Mouse (Mus musculus) E14TG2a.4 (cell line): Measurements from ENCODE around the gene Ccdc180.

Experiments
- CTCF ChIP-seq: conservative IDR thresholded peaks from 2 replicates; pipeline ENCODE4 v1.5.1; 2014; ENCODE audit warnings: low read length
- POU5F1 ChIP-seq: IDR thresholded peaks from 2 replicates; pipeline ENCODE4 v1.6.1; 2014; ENCODE audit warnings: low read length, borderline replicate concordance

GRCm38 (mm10) chr4:45898413-45898812, 8.3 kb downstream of the Ccdc180 start:
- no peak for TF ChIP-seq CTCF
- TF ChIP-seq POU5F1 = no peak
